Mouse (Mus musculus) gonadal fat pad, adult 2 months (tissue): ENCODE data around the gene Map4k2. TPM values are rescaled to one million over a fixed set of nuclear protein-coding genes. Genes with fewer than 3 reads are reported as not detected.

Experiments
- DNase-seq: peaks from one replicate; pipeline ENCODE4 v3.0.0-alpha.2; 2012; ENCODE audit warnings: low read depth
- polyA plus RNA-seq: library from polyadenylated mRNA; depleted of rRNA; stranded (reverse); fragments of >200 nt; gene quantifications from 2 replicates; pipeline ENCODE4 v1.2.3, GENCODE M21; 2012

Gene Map4k2
- polyA plus RNA-seq, 1 experiment, result 83.4 TPM

DNA sequence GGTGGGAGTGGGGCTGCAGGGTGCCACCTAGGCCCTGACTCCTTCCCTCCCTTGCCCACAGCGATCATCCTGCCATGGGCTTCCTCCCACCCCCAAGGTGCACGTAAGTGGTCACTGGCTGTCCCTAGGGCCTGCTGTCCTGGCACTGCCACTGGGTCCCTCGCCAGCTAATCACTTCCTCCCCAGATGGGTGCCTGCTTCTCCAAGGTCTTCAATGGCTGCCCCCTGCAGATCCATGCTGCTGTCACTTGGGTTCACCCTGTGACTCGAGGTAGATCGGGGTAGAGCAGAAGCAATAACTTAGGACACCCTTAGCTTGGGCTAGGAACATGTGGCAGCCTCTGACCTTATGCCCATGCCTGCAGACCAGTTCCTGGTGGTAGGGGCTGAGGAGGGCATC, 5.1 kb downstream of the Map4k2 start:
- no peak for DNase-seq

DNA sequence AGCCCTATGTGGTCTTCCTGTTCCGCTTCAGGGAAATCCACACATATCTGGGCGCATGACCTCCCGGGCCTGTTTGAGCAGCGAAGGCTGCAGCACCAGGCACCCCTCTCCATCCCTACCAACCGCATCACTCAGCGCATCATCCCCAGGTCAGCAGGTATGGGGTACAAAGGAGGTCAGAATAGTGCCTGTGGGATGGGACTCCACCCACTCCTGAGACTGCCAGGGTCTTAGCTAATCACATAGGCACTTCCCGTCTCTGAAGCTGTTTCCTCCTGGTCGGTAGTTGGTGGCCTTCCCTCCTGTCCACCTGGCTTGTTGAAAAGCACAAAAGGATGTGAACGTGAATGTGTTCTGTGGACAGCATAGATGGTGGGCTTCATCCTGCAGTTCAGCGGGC, 5.7 kb downstream of the Map4k2 start:
- DNase-seq, result no peak

DNA sequence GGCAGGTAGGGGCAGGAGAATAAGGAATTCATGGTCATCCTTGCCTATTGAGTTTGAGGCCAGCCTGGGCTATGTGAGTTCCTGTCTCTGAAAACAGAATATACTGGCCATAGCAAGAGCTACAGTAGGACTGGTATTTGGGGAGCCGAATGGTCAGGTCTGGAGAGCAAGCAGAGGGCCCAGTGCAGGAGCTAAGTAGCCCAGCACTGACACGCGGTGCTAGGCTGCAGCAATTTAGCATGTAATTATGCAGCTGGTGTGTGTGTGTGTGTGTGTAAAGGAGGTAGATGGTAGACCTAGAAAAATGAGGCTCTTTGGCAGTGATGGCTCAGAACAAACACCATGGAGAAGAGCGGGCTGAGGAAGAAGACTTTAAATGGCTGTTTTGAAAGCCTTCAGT, 6.7 kb downstream of the Map4k2 start:
- DNase-seq, result no peak

DNA sequence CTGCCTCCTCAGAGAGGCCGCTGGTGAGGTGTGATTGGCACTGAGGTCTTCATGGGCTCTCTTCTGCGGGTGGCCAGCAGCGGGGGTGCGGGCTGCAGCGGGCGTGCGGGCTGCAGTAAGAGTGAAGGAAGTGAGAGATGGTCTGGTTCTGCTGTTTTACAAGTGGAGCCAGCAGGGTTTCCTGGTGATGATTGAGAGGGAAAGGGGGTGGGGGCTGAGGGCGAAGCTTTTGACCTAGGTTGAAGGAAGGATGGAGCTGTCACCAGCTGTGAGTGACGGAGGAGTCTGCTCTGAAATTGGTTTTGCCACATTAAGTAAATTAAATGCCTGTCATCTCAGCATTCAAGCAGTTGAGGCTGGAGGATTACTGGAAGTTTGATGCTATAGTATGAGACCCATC, 7.8 kb downstream of the Map4k2 start:
- no peak for DNase-seq

DNA sequence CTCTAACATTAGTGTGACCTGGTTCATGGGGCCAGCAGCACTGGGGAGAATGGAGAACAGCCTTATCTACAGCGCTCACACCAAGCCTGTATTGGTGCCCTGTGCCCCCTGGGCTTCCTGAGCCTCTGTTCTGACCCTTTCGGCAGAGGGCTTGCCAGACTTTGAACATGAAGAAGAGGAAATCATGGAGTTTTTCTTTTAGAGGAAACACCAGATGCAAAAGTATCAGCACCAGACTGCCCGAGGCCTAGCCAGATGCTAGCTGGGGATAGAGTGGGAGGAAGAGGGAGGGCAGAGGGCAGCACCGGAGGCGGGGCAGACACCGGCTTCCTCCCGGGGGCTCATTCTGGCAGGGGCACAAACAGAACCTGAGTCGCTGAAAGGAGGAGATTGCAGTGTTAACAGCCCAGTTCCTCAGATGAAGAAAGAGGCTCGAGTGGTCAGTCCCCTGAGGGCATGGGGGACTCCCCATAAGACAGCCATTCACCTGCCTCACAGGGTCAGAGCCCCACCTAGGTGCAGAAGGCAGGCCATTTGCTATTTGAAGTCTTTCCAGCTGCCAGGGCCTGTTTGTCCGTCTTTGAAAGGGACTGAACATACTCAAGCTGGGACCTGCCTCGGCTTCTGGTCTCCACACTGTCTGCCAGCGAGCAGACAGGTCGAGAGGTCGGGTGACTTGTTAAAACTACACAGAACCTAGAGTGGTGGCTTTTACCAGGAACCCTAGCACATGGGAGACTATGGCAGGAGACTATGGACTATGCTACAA, 8.5 kb downstream of the Map4k2 start:
- no peak for DNase-seq

DNA sequence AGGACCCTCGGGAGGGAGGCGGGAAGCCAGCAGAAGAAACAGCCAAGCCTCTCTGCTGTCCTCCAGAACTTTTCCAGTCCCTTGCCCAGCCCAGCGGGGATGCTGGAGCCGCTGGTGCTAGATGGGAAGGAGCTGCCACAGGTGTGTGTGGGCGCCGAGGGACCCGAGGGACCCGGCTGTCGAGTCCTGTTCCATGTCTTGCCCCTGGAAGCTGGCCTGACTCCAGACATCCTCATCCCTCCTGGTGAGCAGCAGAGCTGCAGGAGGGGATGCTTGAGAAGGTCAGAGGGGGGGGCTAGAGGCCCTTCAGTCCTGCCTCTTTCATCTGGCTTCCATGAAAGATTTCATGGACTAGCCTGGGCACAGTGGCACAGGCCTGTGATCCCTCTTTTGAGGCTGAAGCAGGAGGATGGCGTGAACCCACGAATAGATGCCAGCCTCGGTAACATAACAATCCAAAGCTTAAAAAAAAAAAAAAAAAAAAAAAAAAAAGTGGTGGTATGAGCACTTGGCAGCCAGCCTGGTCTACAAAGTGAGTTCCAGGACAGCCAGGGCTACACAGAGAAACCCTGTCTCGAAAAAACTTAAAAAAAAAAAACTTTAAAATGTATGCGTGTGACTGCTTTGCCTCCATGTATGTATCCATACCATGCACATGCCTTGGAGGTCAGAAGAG, 10.6 kb downstream of the Map4k2 start:
- no peak for DNase-seq

DNA sequence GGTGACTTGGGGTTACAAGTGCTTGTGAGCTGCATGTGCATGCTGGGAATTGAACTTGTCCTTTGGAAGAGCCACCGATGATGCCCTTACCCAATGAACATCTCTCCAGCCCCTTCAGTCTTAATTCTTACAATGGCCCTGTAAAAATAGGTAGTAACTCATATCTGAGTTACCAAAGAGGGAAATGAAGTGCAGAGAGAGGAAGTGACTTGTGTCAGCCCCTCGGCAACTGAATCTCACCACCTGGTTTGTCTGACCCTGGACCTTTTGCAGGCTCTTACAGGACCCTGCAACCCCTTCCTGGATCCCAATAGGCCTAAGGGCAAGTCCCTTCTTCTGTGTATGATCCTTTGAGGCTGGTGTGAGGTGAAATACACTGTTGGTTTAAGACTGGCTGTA, 11.2 kb downstream of the Map4k2 start:
- DNase-seq, result no peak

DNA sequence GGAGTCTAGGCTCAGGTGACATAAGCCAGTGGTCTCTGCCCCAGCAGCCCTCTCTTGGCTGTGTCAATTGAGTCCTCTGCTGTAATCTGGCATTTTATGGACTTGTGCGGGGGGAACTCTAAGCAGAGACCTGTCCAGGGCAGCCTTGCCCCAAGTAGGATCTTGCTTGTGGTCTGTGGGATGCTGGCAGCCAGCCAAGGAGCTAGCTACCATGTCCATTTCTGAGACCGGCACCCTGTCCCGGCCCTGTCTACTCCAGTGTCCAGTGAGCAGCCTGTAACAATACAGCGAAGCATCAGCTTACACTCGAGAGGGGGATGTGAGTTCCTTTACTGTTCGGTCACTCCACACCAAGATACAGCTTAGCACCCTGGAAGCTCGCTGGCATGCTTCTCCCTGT, 13.1 kb downstream of the Map4k2 start:
- no peak for DNase-seq

DNA sequence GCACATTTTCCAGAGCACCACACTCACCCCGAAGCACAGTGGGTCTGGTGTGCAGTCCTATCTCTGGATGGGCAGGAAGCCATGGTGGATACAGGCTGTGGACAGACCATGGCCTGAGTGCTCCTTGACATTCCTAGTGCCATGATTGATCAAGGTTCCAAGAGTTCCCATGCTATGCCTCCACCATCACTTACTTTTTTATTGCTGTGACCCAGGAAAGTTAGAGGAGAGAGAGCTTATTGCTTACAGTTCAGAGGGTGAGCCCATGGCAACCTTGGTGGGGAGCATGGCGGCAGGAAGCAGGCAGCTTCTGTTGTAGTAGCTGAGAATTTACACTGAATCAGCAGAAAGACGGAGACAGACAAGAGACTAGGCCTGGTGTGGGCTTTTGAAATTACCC, 20.4 kb downstream of the Map4k2 start:
- DNase-seq, result no peak

DNA sequence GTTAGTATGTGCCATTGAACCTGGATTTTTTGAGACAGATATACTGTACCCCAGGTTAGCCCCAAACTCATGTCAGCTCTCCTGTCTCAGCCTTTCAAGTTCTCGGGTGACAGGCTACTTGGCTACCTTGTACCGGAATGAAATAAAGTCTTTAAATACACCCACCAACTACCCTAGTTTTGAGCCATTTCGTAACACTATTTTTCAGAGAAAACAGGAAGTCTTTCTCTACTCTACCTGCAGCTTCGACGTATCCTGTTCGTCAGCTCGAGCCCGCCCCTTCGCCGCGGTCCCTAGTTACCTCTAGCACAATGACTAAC, 22.1 kb downstream of the Map4k2 start:
- no peak for DNase-seq

DNA sequence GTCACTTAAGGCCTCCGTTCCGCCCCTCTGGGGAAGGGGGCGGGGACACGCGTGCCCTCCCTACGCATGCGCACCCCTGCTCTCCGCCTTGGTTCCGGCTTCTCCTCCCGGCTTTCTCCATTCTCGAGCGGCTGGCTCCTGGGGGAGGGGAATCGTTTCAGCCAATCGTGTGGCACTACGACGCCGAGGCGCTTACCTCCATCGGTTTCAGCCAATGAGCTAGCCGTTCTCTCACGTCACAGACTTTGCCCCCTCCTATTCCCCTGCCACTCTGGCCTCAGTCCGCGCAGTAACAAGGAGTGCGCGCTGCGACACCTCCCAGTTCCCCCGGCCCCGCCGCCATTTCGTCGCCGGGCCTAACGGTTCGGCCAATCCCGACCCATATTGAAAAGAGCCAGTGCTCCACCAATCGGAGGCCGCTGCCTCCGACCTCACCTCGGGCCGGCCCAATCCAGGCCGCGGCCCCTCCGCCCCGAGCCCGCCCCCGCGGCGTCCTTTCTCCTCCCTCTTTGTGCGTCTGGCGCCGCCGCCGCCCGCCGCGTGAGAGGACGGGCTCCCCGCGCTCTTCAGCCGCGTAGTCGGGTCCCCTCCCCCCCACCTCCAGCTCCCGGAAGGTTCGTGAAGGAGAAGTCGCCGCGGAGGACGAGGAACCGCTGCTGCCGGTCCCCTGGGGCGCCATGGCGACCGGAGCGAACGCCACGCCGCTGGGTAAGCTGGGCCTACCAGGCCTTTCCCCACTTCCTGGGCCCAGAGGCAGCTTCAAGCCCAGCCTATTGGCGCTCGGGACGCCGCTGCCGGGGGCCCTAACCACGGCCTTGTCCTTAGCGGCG, 22.7 kb downstream of the Map4k2 start, which contains the start of gene Sf1:
Gene Sf1 (plus strand): TSS at position 280 of the 830 bp plus-strand sequence.
- DNase-seq, result peak; percentile 96

DNA sequence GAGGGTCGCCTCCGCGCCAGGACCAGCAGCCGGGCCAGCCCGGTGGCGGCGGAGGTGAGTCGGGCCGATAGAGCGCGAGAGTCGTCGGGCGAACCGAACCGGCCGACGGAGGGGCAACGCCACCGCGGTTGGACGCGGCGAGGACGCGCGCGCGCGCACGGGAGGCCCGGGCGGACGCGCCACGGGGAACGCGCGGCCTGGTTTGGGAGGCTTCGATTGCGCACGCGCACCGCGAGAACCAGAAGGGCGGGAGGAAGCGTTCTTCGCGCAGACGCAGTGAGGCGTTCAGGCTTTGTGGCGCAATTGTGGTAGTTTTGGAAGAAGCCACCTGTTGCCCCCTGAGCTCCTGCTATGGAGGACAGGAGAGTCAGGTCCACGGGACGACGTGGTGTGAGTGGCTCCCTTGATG, 23.4 kb downstream of the Map4k2 start:
- no peak for DNase-seq

DNA sequence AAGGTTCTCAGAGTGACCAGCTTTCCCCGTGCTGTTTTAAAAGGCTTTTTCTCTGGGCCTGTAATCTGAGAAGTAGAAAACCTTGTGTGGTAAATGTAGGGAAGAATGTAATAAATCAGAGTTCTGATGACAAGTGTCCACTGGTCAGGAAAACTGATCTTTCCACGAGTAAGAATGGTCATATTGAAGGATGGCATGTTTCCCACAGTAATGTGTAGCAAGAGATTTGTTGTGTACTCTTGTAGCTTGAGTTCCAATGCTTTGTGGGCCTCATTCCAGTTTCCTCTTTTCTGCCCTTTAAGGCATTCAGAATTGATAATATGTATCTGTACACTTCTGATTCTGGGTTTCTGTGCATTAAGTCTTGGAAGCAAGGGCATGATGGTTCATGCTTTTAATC, 23.9 kb downstream of the Map4k2 start:
- no peak for DNase-seq

DNA sequence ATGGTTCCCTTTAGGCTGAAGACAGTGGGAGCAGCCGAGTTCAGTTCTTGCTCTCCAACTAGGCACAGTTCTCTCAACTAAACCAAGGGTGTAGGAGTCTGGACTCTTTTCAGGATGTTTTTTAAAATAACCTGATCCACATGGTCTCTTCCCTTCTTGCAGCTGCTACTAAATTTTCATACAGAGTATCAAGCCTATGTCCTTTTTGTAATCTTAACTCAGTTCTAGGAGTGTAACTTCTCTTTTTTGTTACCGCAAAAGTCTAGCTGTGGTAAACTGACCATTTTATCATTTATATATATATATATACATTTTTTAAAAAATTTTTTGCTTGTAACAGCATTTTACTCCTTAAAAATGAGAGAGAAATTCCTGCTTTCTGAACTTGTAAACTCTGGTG, 29.2 kb downstream of the Map4k2 start:
- DNase-seq, result no peak

DNA sequence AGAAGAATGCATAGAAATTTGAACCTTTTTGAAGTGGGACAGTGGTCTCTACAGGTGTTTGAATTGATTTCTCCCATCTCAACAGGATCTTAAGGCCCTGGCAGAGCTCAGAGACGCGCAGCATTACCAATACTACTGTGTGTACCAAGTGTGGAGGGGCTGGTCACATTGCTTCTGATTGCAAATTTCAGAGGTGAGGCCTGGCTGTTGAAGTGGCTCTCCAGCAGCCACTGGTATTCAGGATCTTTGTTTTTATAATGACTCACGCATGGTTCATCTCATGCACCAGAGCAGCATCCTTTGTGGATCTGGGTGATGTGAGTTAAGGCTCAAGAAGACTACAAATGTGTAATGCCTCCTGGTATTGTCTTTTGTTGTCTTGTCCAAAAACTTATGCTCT, 31.5 kb downstream of the Map4k2 start:
- DNase-seq, result no peak

DNA sequence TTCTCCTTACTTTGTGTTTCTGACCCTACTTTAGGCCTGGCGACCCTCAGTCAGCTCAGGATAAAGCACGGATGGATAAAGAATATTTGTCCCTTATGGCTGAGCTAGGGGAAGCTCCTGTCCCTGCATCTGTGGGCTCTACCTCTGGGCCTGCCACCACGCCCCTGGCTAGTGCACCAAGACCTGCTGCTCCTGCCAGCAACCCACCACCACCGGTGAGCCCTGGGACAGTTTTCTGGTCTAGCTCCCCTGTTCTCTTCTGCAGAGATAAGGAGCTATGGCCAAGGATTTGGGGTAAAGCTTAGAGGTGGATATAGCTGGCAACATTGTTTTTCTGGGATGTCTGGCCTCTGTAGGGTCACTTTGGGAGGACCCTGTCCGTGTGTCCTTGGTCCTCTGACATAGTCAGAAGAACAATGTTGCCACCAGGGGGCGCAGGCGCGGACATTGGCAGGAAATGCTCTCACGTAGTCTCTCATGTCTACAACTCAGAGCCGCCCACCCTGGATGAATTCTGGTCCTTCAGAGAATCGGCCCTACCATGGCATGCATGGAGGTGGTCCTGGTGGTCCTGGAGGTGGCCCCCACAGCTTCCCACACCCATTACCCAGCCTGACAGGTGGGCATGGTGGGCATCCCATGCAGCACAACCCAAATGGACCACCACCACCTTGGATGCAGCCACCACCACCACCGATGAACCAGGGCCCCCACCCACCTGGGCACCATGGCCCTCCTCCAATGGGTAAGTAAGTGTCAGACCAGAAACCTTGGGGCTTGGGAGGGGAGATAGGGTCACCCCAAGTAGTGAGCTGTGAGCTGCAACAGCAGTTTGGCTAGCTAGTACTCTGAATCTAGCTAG, 32.8 kb downstream of the Map4k2 start:
- DNase-seq, result no peak

DNA sequence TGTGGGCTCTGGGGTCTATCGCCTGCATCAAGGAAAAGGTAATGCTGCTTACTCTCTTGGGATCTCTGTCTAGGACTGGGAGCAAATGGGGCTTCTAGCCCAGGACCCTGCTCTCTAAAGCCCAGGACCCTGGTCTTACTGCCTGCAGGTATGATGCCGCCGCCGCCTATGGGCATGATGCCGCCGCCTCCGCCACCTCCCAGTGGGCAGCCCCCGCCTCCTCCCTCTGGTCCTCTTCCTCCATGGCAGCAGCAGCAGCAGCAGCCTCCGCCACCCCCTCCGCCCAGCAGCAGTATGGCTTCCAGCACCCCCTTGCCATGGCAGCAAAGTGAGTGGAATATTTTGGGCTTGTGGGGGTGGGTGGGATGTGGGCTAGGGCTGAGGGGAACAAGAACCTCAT, 33.6 kb downstream of the Map4k2 start:
- no peak for DNase-seq

DNA sequence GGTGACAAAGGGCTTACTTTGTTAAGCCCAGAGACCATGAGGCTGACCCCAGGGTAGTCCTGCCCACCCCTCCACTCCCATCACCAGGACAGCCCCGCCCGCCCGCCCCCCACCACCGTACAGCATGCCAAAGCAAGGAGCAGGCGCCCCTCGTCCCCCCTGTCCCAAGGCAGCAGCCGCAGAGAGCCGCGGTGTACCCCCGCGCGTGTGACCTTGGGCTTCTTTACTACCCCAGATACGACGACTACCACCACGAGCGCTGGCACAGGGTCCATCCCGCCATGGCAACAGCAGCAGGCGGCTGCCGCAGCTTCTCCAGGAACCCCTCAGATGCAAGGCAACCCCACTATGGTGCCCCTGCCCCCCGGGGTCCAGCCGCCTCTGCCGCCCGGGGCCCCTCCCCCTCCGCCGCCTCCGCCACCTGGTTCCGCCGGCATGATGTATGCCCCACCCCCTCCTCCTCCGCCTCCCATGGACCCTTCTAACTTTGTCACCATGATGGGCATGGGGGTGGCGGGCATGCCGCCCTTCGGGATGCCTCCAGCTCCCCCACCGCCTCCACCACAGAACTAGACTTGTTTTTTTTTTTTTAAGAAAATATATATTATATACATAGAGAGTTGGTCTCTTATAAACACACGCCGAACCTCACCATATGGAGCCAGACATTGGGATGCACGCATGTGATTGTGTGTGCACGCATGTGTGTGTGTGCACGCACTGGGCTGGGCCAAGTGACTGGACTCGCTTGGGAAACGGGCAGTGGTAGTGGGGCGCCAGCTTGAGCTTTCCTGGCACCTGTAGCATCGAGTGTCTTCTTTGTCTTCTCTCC, 34.7 kb downstream of the Map4k2 start:
- DNase-seq, result no peak

DNA sequence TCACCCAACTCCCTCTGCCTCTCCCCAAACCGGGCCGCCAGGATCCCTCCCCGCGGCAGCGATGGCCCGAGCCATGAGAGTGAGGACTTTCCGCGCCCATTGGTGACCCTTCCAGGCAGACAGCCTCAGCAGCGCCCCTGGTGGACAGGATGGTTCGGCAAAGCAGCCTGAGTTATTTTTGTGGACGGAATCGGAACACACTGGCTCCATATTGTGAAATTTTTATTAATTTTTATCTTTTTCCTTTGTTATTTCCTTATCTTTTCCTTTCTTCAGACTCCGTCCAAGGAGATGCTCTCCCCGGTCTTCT, 35.3 kb downstream of the Map4k2 start:
- no peak for DNase-seq

DNA sequence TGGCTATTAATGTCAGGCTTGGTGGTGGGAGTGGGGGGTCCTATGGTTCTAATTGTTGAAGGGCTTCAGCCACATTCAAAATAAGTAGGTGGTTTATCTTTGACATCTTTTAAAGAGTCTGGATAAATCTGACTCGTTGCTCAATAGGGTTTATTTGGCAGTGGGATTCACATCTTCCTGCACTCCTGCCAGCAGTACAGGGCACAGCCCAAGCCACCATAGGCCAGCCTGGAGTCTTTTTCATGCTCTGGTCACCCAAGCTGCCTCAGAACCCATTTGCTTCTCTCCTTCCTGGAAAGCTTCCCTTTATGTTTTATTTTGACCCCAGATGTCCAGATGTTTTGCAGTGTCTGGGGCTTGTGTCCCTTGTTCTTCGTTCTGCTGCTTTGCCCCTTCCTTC, 35.7 kb downstream of the Map4k2 start:
- no peak for DNase-seq
